Mouse (Mus musculus) CD4-positive, CD25-positive, alpha-beta regulatory T cell (primary cell): Measurements from ENCODE around the gene Pdzd9. TPM values are rescaled to one million over a fixed set of nuclear protein-coding genes. Genes with fewer than 3 reads are reported as not detected.

Source experiments
- polyA plus RNA-seq: library from polyadenylated mRNA; unstranded; fragments of 100-300 nt; shearing (Covaris generic); gene quantifications from one replicate; pipeline ENCODE4 v1.2.1, GENCODE M21; 2017

Pdzd9 gene
- polyA plus RNA-seq, result 0.18 TPM

GRCm38 (mm10) chr7:120670153-120670875 lies at the start of gene Pdzd9:
TSS of gene Pdzd9 (minus strand) at chr7:120670343.

GRCm38 (mm10) chr7:120677001-120677643 lies 7.0 kb upstream of the Pdzd9 start, which contains the start of gene Mosmo:
TSS of gene Mosmo (plus strand) at chr7:120677618.

GRCm38 (mm10) chr7:120634711-120635361 lies 35.3 kb downstream of the Pdzd9 start, which contains the start of gene Uqcrc2:
TSS of gene Uqcrc2 (plus strand) at chr7:120635176.

Other genes with a start within 250 kb of the Pdzd9 start
- gene Uqcrc2, start 35.2 kb downstream of the Pdzd9 start, polyA plus RNA-seq, result 168 TPM
- gene Mosmo, start 7.3 kb upstream of the Pdzd9 start, polyA plus RNA-seq, result 10.1 TPM
- 0.22 TPM for gene Vwa3a, start 69.0 kb upstream of the Pdzd9 start, polyA plus RNA-seq
- gene Gm5737, start 142.0 kb upstream of the Pdzd9 start, polyA plus RNA-seq, result not detected
- 12.2 TPM for gene Eef2k, start 172.5 kb upstream of the Pdzd9 start, polyA plus RNA-seq
- gene Polr3e, start 247.4 kb upstream of the Pdzd9 start, polyA plus RNA-seq, result 37.9 TPM